Mouse (Mus musculus): Measurements from ENCODE around the gene Gm17657. TPM values are rescaled to one million over a fixed set of nuclear protein-coding genes. Genes with fewer than 3 reads are reported as not detected.
"Not testable (repeated sequence)": the region's sequence is repeated elsewhere in the genome, so short reads cannot be mapped to it uniquely, and the experiment has no call there.

The Gm17657 gene
- total RNA-seq, 2 experiments from 2014 or later = not detected

DNA sequence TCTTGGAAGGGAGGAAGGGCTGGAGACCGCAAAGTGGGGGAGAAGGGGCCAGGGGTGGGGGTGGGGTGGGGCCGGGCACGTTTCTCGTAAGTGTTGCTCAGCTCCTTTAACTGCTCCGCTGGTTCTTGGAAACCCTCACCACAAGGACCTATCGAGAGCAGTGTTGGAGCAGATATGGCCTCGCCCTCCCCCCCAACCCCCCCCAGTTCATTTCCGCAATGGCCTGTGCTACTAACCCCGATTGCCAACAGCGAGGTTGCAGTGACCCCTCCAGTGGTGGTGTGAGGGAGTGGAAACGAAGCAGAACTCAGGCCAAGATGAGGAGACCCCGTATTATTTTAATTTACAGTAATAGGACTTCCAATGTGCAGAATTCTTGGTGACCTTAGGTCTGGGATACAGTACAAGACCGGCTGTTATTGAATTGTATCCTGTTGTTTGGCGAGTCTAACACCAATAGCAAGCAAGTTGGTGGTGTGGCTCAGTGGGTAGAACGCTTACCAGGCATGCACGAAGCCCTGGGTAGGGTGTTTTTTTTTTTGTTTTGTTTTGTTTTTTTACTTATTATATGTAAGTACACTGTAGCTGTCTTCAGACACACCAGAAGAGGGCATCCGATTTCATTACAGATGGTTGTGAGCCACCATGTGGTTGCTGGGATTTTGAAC, 48.5 kb downstream of the Gm17657 start:
- DNase-seq = no peak

GRCm38 (mm10) chr17:29500243-29500740, 49.1 kb downstream of the Gm17657 start:
- no peak for DNase-seq

DNA sequence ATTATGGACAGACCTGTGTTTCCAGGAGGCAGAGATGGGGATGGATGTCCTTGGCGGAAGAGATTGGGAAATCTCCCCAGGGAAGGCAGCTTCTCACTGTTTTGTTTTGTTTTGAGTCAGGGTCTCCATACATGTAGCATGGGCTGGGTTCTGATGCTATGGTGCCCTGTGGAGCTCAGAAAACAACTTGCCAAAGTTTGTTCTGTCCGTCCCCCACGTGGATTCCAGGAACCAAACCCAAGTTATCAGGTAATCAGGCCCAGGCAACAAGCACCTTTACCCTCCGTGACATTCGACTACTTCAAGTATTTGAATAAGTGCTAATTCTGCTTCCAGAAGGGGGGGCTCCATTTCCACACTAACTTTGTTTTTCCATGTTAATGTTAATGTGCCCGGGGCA, 49.9 kb downstream of the Gm17657 start:
- DNase-seq = no peak

GRCm38 (mm10) chr17:29498952-29499351, 50.5 kb downstream of the Gm17657 start:
- not testable (repeated sequence) for DNase-seq

DNA sequence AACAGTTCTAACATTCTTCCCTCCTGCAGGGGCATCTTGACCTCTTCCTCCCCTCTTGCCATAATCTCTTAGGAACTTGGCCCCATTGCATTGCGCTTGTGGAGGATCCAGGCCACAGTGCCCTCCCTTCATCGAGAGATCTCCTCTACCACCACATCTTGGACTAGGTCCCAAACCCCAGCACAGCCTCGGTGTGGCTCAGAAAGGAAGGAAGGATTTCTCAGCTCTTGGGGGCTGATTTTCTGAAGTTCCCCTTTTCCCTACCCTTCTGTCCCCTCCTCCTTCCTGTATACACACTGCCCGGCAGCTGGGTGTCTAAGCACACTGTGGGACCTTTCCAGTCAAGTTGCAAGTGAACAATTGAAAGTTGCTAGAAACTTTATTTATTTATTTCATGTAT, 51.4 kb downstream of the Gm17657 start:
- no peak for DNase-seq

DNA sequence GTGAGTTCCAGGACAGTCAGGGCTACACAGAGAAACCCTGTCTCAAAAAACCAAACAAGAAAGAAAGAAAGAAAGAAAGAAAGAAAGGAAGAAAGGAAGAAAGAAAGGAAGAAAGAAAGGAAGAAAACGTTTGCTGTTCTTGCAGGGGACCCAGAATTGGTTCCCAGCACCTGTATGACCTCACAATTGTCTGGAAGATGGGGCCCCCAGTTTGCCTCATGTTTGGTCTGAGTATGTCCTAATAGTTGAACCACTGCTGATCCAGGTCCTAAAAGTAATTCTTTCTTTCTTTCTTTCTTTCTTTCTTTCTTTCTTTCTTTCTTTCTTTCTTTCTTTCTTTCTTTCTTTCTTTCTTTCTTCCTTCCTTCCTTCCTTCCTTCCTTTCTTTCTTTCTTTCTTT, 52.0 kb downstream of the Gm17657 start:
- DNase-seq = not testable (repeated sequence)

- no peak for DNase-seq
Observed at GRCm38 (mm10) chr17:29497071-29497354, 52.4 kb downstream of the Gm17657 start.

- no peak for DNase-seq
Observed at GRCm38 (mm10) chr17:29496211-29497070, 53.0 kb downstream of the Gm17657 start.

GRCm38 (mm10) chr17:29494732-29495076, 54.7 kb downstream of the Gm17657 start:
- no peak for DNase-seq

DNA sequence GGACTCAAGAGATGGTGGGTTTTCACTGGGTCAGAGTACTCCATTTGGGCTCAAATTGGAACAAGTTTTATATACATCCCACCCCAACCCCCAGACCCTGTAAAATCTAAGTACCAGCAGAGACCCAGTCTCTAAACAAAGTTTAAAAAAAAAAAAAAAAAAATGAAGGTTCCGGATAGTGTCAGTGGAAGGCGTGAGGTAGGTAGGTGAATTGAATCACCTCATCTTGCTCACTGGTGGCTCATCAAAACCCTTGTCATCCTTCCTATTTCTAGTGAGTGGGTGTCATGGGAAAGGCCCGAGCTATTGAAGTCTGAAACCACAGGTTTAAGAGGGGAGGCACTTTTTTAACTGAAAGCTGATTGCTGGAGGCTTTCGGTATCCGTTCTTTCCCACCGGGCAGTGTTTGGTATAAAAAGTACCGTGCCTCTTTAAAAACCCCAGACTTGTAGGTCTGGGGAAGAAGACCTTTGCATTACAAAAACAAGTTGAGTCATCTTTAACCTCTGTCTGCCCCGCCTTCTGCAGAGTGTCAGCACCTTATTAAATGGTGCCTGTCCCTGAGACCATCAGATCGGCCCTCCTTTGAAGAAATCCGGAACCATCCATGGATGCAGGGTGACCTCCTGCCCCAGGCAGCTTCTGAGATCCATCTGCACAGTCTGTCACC, 55.2 kb downstream of the Gm17657 start:
- no peak for DNase-seq

DNA sequence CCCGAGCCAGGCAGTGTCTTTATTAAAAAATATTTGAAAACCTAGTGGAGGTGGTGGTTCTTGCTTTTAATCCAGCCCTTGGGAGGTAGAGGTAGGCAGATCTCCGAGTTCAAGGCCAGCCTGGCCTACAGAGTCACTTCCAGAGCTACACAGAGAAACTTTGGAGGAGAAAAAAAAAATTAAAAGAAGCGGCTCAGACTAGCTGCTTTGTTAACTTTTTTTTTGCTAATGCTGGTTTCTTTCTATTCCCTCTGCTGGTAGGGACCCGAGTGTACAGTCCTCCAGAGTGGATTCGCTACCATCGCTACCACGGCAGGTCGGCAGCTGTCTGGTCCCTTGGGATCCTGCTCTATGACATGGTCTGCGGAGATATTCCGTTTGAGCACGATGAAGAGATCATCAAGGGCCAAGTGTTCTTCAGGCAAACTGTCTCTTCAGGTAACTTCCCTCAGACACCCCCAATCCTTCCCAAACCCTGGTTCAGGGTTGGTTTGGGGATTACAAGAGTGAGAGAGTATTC, 55.9 kb downstream of the Gm17657 start:
- no peak for DNase-seq

GRCm38 (mm10) chr17:29492269-29493191, 56.9 kb downstream of the Gm17657 start:
- peak; percentile 49 for DNase-seq

- DNase-seq = peak; percentile 72
Observed at GRCm38 (mm10) chr17:29491591-29492268, 57.7 kb downstream of the Gm17657 start.

- peak; percentile 65 for DNase-seq
Observed at GRCm38 (mm10) chr17:29490713-29491581, 58.5 kb downstream of the Gm17657 start, which contains the start of gene Pim1. Gene Pim1, plus strand, starts transcription at chr17:29490753.

GRCm38 (mm10) chr17:29489971-29490712, 59.3 kb downstream of the Gm17657 start:
- DNase-seq = peak; percentile 99

DNA sequence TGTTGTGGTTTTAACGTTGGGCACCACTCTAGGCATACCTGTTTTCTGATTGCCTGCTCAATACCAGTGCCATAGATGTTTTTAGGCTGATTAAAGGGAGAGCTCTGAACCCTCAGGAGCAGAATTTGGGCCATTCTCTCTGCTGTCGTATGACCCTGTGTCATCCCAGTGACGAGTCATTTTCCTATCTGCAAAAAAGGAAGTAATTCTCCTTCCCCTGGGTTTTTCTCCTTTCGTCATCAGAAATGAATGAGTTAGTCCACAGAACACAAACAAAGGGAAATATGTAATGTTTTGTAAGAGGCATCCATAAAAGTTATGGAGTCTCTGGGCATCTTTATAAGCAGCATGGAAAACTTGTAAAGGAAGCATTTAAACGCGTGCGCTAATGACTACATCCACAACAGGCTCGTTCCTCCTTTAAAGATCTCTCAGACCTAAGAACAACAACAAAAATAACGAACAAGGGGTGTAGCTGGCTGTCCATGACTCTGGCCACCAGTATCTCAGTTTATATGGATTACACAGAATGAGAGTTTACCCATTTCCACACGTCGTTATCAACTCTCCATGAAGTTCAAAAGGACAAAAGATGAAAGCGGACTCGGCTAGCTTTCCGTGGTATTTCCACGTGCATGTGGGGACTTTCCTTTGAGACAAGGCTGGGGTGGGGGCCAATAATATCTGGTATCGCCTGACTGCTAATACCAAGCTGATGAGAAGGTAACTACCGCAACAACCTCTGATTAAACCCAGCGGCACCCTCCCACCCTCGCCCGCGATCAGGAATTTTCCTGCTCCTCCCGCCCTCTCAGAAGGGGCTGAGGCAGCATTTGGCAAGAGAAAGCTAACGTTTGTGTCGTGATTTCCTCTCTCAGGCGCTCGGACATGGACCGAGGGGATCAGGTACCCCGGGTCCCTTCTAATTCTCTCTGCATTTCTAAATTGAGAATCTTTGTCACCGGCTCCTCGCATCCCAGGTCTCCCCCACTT, 60.2 kb downstream of the Gm17657 start:
- DNase-seq = peak; percentile 33

DNA sequence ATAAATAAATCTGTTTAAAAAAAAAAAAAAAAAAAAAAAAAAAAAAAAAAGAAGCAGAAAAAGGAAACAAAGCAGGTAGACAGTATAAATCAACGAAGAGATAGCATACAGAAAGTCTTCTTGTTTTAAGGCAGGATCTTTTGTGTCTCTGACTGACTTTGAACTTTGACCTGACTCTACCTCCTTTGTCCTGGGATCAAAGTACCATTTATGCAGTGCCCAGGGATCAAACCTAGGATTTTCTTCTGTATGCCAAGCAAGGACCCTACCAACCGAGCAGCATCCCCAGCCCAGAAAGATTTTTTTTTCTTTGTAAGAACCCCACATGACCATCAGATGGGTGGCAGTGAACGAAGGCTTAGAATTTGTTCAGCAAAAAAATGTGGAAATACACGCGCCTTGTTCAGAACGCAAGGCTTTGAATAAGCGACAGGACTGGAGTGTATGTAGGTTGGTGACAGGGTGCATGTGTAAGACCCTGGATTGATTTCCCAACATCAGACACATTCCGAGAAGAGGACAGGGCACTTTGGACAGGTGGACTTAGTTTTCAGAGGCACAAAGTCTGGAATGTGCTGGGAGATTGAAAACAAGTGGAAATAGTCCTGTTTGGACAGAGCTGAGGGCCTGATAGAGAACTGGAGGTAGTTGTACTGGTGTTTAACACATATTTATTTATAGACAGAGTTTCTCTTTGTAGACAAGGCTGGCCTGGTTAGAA, 61.0 kb downstream of the Gm17657 start:
- no peak for DNase-seq
